Mouse (Mus musculus): Measurements from ENCODE around the gene Ccdc185. TPM values are rescaled to one million over a fixed set of nuclear protein-coding genes. Genes with fewer than 3 reads are reported as not detected.

The Ccdc185 gene
- total RNA-seq (2017): not detected in 2 replicates

DNA sequence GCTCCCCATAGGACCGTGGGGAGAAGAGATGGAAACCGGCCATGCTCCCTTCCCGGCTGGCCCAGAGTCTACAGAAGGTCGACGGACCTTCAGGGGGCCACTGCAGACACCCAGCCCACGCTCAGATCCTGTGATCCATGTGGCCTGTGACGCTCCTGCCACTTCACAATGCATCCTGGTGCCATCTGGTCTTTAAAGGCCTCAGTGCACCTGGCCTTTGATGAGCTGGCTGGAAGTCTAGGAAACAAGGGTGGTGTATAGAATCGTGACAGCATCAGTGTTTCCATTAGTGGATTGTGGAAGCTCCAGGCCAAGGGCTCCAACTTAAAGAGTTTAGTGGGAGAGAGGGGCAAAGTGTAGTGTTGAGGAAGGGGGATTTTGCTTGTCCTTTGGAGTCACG lies at the start of gene Ccdc185:
Gene Ccdc185, minus strand, starts transcription at position 101 of the 400 bp plus-strand sequence.
- no peak for ATAC-seq (replicated peaks; ENCODE audit: low read depth, poor library complexity, severe bottlenecking)

- no peak for ATAC-seq (replicated peaks; ENCODE audit: low read depth, poor library complexity, severe bottlenecking)
These were observed 48.1 kb upstream of the Ccdc185 start for GRCm38 (mm10) chr1:182797048-182797447.

DNA sequence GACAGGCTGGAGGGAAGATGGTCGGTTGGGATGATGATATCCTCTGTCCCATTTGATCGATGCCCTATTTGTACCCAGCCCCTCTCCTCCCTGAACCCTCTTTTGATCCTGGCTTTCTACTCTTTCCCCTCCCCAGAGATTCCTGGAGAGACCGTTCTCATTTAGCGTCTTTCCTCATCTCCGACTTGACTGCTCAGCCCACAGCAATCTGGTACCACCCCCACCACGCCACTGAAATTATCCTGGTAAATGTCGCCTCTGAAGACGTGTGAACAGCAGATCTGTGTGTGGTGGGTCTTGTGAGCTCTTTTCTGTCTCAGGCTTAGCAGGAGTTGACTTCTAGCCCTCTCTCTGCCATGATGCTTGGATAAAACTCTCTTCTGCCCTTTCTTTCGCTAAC lies 45.6 kb upstream of the Ccdc185 start:
- ATAC-seq (replicated peaks; ENCODE audit: low read depth, poor library complexity, severe bottlenecking): no peak

GRCm38 (mm10) chr1:182794221-182794620 lies 45.2 kb upstream of the Ccdc185 start:
- ATAC-seq (replicated peaks; ENCODE audit: low read depth, poor library complexity, severe bottlenecking): no peak

DNA sequence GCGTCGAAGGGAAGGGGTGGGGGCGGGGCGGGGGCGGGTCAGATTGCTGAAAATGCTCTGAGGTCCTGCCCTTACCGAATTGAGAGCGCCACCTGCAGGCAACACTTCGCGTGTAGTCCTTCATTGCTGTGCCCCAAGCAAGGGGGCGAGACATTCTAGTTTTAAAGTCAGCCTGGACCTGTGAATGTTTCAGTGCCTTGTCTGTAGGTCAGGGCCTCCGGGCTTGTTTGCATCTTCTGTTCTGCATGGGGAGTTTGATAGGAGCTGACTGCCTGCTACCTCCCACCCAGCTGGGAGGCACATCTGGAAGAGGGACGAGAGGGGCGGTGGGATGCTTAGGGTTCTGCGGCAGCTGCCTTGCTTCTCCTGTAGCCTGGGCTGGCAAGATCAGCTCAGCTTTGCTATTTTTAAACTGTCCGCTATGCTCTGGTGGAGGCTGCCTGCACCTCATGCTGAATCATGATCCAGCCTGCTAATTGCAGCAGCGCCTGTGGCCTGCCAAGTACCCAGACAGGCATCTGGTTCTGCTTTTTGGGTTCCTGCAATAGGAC lies 43.6 kb upstream of the Ccdc185 start:
- peak; percentile 97 for ATAC-seq (replicated peaks; ENCODE audit: low read depth, poor library complexity, severe bottlenecking)

GRCm38 (mm10) chr1:182788896-182789295 lies 39.9 kb upstream of the Ccdc185 start:
- no peak for ATAC-seq (replicated peaks; ENCODE audit: low read depth, poor library complexity, severe bottlenecking)

DNA sequence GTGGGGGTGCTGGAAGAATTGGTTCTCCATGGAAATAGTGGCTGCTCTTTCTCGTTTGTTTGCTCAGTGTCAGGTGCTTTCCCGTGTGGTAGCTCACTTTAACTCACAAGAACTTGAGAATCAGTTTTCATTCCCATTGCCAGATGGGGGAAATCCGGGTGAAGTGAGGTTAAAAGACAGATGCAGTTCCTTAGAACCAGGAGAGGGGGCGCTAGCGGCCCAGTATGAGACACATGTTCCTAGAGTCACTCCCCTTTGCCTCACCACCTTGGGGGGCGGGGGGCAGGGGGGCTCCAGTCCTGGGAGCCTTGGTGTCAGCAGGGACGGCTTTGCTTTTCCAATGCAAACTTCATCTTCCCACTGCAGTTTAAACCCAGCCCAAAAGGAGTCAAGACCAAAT lies 38.0 kb upstream of the Ccdc185 start:
- ATAC-seq (replicated peaks; ENCODE audit: low read depth, poor library complexity, severe bottlenecking): no peak

DNA sequence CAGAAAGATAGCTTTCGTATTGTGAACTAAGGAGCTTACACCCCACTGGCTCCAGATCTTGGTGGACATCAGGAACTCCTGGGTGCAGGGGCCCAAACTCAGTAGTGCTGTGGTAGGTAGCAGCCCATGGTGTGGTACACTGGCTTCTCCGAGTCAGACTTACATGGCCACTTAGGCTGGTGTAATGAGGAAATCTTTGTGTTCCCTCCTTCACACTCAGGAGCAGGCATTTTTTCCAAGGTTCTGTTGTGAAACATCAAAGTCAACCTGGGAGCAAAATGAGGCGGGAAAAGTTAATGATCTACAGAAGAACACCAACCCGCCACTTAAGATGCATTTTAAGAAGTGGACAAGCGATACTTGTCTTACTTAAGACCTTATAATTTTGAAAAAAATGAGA lies 36.5 kb upstream of the Ccdc185 start:
- no peak for ATAC-seq (replicated peaks; ENCODE audit: low read depth, poor library complexity, severe bottlenecking)

DNA sequence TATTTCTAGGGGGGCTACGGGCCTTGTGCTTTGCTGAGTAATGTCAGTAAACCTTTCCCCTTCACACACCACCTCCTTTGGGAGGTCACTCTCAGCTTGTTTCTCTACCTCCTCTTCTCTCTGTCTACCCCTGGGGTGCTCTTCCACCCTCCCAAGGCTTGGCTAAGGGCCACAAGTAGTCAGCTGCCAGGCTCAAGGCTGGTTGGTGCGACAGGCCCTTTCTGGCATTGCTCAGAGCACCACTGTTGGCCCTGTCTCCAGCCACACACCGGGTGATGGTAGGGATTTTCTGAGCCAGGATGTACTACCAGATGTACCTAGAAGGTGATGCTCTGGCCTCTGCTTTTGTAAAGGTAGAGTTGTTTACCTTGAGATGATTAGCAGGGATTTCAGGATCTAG lies 35.8 kb upstream of the Ccdc185 start:
- no peak for ATAC-seq (replicated peaks; ENCODE audit: low read depth, poor library complexity, severe bottlenecking)

- ATAC-seq (replicated peaks; ENCODE audit: low read depth, poor library complexity, severe bottlenecking): no peak
These were observed 34.8 kb upstream of the Ccdc185 start for GRCm38 (mm10) chr1:182783774-182784173.

GRCm38 (mm10) chr1:182779024-182779520 lies 30.1 kb upstream of the Ccdc185 start:
- no peak for ATAC-seq (replicated peaks; ENCODE audit: low read depth, poor library complexity, severe bottlenecking)

- ATAC-seq (replicated peaks; ENCODE audit: low read depth, poor library complexity, severe bottlenecking): no peak
These were observed 29.2 kb upstream of the Ccdc185 start for GRCm38 (mm10) chr1:182778225-182778624.

DNA sequence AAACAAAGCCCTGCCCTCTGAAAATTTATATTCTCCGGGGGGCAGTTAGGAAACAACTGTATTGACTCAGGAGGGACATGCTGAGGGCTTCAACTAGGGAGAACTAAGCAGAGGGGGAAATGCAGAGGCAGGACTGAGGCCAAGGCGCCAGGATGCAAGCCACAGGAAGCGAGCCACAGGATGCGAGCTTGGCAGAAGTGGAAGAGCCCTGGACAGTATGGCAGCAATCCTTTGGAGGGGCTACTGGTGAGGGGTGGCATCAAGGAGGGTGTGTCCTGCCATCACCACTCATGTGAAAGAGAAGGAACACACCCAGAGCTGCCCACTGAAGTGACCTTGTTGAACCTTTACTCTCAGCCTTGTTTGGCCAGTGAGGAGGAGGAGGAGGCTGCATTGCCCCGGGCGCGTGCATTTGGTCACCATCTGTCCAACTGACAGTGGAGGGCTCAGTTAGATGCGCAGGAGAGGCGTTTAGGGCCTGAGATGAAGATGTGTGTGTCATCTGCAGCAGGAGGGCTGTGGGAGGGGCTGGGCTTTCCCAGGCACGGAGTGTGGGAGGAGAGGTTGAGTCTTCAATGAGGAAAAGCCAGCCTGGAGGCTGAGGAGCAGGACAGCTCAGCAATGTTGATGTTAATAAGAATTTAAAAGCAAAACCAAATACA lies 27.9 kb upstream of the Ccdc185 start:
- ATAC-seq (replicated peaks; ENCODE audit: low read depth, poor library complexity, severe bottlenecking): no peak

- no peak for ATAC-seq (replicated peaks; ENCODE audit: low read depth, poor library complexity, severe bottlenecking)
These were observed 26.6 kb upstream of the Ccdc185 start for GRCm38 (mm10) chr1:182775576-182775975.

DNA sequence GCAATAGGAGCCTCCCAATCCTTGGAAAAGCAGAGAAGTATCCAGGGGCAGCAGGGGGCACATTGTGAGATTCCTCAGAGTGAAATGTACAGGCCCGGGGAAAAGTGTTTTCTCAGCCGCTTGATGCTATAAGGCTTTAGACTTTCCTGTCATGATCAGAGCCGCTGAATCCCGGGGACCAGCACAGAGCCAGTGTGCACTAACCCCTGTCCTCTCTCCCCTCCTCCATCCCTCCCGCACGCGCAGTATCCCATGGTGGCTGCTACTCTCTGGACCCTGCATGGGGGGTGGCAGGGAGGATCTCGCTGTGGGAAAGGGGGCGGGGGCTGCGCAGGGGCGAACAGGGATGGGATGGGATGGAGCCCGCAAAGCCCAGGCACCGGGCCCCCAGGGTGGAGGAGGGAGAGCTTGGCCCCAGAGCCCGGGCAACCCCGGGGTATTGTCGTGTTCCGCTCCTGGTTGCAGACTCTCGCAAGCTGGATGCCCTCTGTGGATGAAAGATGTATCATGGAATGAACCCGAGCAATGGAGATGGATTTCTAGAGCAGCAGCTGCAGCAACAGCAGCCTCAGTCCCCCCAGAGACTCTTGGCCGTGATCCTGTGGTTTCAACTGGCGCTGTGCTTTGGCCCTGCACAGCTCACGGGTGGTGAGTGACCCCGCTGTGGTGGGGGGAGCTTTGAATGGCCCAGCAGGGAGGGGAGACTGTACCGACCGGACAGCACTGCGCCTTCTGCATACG lies 15.7 kb upstream of the Ccdc185 start:
- no peak for ATAC-seq (replicated peaks; ENCODE audit: low read depth, poor library complexity, severe bottlenecking)

DNA sequence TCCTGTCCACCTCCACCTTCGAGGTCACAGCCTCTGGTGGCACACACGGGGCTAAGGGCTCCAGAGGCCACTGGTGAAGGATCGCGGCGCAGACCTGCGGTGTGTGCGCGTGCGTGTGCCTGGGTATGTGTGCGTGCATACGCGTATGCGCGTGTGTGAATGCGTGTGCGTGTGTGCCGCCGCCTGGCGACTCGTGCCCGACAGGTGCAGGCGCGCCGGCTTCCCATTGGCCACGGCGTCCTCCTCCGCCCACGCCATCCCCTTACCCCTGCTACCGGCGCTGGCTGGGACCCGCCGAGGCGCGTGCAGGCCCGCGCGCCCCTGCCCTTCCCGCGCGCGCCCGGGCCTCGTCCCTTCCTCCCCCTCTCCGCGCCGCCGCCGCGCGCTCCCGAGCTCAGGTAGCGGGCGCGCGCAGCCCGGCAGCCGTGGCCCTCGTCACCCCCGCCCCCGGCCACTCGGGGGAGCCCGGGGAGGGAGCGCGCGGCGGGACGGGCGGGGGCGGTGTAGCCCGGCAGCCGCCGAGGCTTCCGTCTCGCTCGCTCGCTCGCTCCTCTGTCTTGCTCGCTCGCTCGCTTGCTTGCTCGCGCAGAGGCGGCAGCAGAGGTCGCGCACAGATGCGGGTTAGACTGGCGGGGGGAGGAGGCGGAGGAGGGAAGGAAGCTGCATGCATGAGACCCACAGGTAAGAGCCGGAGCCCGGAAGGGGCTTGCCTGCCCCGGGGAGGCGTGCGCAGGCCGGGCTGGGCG lies 14.9 kb upstream of the Ccdc185 start, which contains the start of gene Susd4:
Gene Susd4, plus strand, starts transcription at position 145 of the 746 bp plus-strand sequence.
- ATAC-seq (replicated peaks; ENCODE audit: low read depth, poor library complexity, severe bottlenecking): peak; percentile 67

GRCm38 (mm10) chr1:182763191-182763715 lies 14.3 kb upstream of the Ccdc185 start:
- peak; percentile 10; the same call in 1 of the 2 replicates for ATAC-seq (replicated peaks; ENCODE audit: low read depth, poor library complexity, severe bottlenecking)

- ATAC-seq (replicated peaks; ENCODE audit: low read depth, poor library complexity, severe bottlenecking): no peak
These were observed 9.8 kb upstream of the Ccdc185 start for GRCm38 (mm10) chr1:182758783-182759182.

DNA sequence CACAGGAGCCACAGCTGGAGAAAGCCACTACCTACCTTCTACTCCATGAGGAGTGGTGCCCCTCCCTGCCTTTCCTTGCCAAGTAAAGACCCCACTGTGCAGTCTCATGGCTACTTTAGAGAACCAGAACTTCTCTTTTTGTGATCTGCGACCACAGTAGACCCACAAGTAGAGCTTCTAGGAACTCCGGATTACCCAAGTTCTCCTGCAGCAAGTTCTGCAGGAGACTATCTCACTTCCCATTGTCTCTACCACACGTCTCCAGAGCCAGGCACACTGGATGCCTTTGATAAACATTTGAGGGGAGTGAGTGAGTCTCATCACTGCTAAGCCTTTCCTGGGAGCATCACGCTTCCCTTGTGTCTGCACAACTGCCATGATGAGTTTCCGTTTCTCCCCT lies 5.9 kb upstream of the Ccdc185 start:
- peak; percentile 54; the same call in 1 of the 2 replicates for ATAC-seq (replicated peaks; ENCODE audit: low read depth, poor library complexity, severe bottlenecking)

GRCm38 (mm10) chr1:182753694-182754093 lies 4.7 kb upstream of the Ccdc185 start:
- no peak for ATAC-seq (replicated peaks; ENCODE audit: low read depth, poor library complexity, severe bottlenecking)

Data from common myeloid progenitor, adult 5-6 weeks (primary cell).